Mouse (Mus musculus) testis, adult 2 months (tissue): ENCODE results near the gene Tmem79. TPM values are rescaled to one million over a fixed set of nuclear protein-coding genes. Genes with fewer than 3 reads are reported as not detected.

ENCODE experiments used
- H3K27ac ChIP-seq: fragments of 200-500 bp; 2 replicates; pipeline ENCODE4 v1.5.1; 2012; ENCODE audit warnings: low read depth, low read length; ENCODE audit not compliant: control insufficient read depth, insufficient read depth
- H3K27me3 ChIP-seq: fragments of 200-500 bp; 2 replicates; pipeline ENCODE4 v1.6.1; 2012; ENCODE audit warnings: mild to moderate bottlenecking, low read length, moderate library complexity; ENCODE audit not compliant: control insufficient read depth, insufficient read depth
- H3K36me3 ChIP-seq: fragments of 200-500 bp; 2 replicates; pipeline ENCODE4 v1.6.1; 2012; ENCODE audit warnings: mild to moderate bottlenecking, low read length; ENCODE audit not compliant: control insufficient read depth, insufficient read depth
- H3K4me1 ChIP-seq: fragments of 200-500 bp; 2 replicates; pipeline ENCODE4 v1.6.1; 2012; ENCODE audit warnings: low read length; ENCODE audit not compliant: control insufficient read depth, insufficient read depth
- H3K4me3 ChIP-seq: fragments of 200-500 bp; 2 replicates; pipeline ENCODE4 v1.5.1; 2012; ENCODE audit warnings: low read depth, mild to moderate bottlenecking, low read length, moderate library complexity, mixed read lengths; ENCODE audit not compliant: control insufficient read depth
- CTCF ChIP-seq: fragments of 200-500 bp; IDR thresholded peaks from 2 replicates; pipeline ENCODE4 v1.5.1; 2012; ENCODE audit warnings: low read depth, mild to moderate bottlenecking, inconsistent platforms, low read length, moderate library complexity; ENCODE audit not compliant: control insufficient read depth, insufficient read depth, insufficient replicate concordance
- POLR2A ChIP-seq: fragments of 200-500 bp; IDR thresholded peaks from 2 replicates; pipeline ENCODE4 v1.6.1; 2012; ENCODE audit warnings: low read depth, mild to moderate bottlenecking, inconsistent platforms, low read length, moderate library complexity; ENCODE audit not compliant: control insufficient read depth
- polyA plus RNA-seq: library from polyadenylated mRNA; depleted of rRNA; stranded (reverse); fragments of >200 nt; gene quantifications from 2 replicates; pipeline ENCODE4 v1.2.3, GENCODE M21; 2012; rRNA removed

Tmem79 gene
- polyA plus RNA-seq, 1 experiment: 9.5 TPM

- Histone ChIP-seq H3K4me1 (no peaks in the 10 kb centered on the region), H3K27ac (no peak overlapping the region), H3K27me3 (no peaks in the 10 kb centered on the region), H3K36me3 (no peaks in the 10 kb centered on the region; the same call in 1 of the 2 replicates), H3K4me3 (no peak overlapping the region)
- TF ChIP-seq CTCF: no peak
- no peak for TF ChIP-seq POLR2A
Observed at GRCm38 (mm10) chr3:88280035-88280434, 55.9 kb downstream of the Tmem79 start.

Other genes starting within 250 kb of the Tmem79 start
- 16.0 and 17.6 TPM in 2 replicates for gene Mef2d, start 193.8 kb downstream of the Tmem79 start, polyA plus RNA-seq
- gene Rhbg, start 81.4 kb downstream of the Tmem79 start, polyA plus RNA-seq: 3.3 and 3.9 TPM in 2 replicates
- 2.2 and 2.8 TPM in 2 replicates for gene Gm38392, start 48.9 kb downstream of the Tmem79 start, polyA plus RNA-seq
- gene Tsacc, start 39.1 kb downstream of the Tmem79 start, polyA plus RNA-seq: 654 and 688 TPM in 2 replicates
- 342 and 349 TPM in 2 replicates for gene Cct3, start 39.0 kb downstream of the Tmem79 start, polyA plus RNA-seq
- 21.7 and 22.5 TPM in 2 replicates for gene Glmp, start 11.1 kb downstream of the Tmem79 start, polyA plus RNA-seq
- 105 and 112 TPM in 2 replicates for gene Smg5, start 112 bp upstream of the Tmem79 start, polyA plus RNA-seq
- 6.2 and 6.4 TPM in 2 replicates for gene Paqr6, start 28.4 kb upstream of the Tmem79 start, polyA plus RNA-seq
- 1.7 TPM in 1 of 2 replicates, not detected in the other for gene Bglap3, start 36.6 kb upstream of the Tmem79 start, polyA plus RNA-seq
- 0.31 and 0.42 TPM in 2 replicates for gene Bglap2, start 42.6 kb upstream of the Tmem79 start, polyA plus RNA-seq
- gene Bglap, start 48.3 kb upstream of the Tmem79 start, polyA plus RNA-seq: not detected in 2 replicates
- 27.5 and 27.9 TPM in 2 replicates for gene Pmf1, start 74.2 kb upstream of the Tmem79 start, polyA plus RNA-seq
- 12.2 and 12.7 TPM in 2 replicates for gene Slc25a44, start 89.0 kb upstream of the Tmem79 start, polyA plus RNA-seq
- 58.9 and 66.2 TPM in 2 replicates for gene Sema4a, start 125.0 kb upstream of the Tmem79 start, polyA plus RNA-seq
- 14.4 and 16.7 TPM in 2 replicates for gene Lmna, start 173.8 kb upstream of the Tmem79 start, polyA plus RNA-seq
- gene Mex3a, start 196.2 kb upstream of the Tmem79 start, polyA plus RNA-seq: 1.4 and 1.5 TPM in 2 replicates
- gene Rab25, start 212.2 kb upstream of the Tmem79 start, polyA plus RNA-seq: 0.10 and 1.9 TPM in 2 replicates
- 46.9 and 53.9 TPM in 2 replicates for gene Lamtor2, start 216.9 kb upstream of the Tmem79 start, polyA plus RNA-seq
- 51.4 and 55.3 TPM in 2 replicates for gene Ubqln4, start 217.6 kb upstream of the Tmem79 start, polyA plus RNA-seq
- 128 and 161 TPM in 2 replicates for gene Ssr2, start 239.7 kb upstream of the Tmem79 start, polyA plus RNA-seq